Mouse (Mus musculus) heart, embryonic 13.5 days (tissue): ENCODE measurements around the gene Nfx1. TPM values are rescaled to one million over a fixed set of nuclear protein-coding genes. Genes with fewer than 3 reads are reported as not detected.
"Not testable (repeated sequence)": the region's sequence is repeated elsewhere in the genome, so short reads cannot be mapped to it uniquely, and the experiment has no call there.

ENCODE experiments used
- ATAC-seq: fragments of 200-750 bp; cut with Nextera tagmentation; 2 replicates; pipeline ENCODE4 v1.8.0; 2017; ENCODE audit warnings: moderate TSS enrichment; ENCODE audit not compliant: insufficient number of reproducible peaks, low FRiP score, low TSS enrichment; ENCODE audit errors: extremely low read depth
- H3K27ac ChIP-seq: fragments of 300-500 bp; sonication (generic); replicated peaks from 2 replicates; pipeline ENCODE4 v1.5.1; 2015; ENCODE audit warnings: moderate library complexity, mild to moderate bottlenecking, inconsistent platforms
- H3K27me3 ChIP-seq: fragments of 300-500 bp; sonication (generic); replicated peaks from 2 replicates; pipeline ENCODE4 v1.6.1; 2015; ENCODE audit warnings: mild to moderate bottlenecking, inconsistent platforms
- H3K36me3 ChIP-seq: fragments of 300-500 bp; sonication (generic); 2 replicates; pipeline ENCODE4 v1.6.1; 2015; ENCODE audit warnings: mild to moderate bottlenecking, inconsistent platforms
- H3K4me1 ChIP-seq: fragments of 300-500 bp; sonication (generic); 2 replicates; pipeline ENCODE4 v1.6.1; 2015; ENCODE audit warnings: inconsistent platforms
- H3K4me2 ChIP-seq: fragments of 300-500 bp; sonication (generic); 2 replicates; pipeline ENCODE4 v1.6.1; 2015; ENCODE audit warnings: inconsistent platforms, mild to moderate bottlenecking, moderate library complexity
- H3K4me3 ChIP-seq: fragments of 300-500 bp; sonication (generic); 2 replicates; pipeline ENCODE4 v1.5.1; 2015; ENCODE audit warnings: moderate library complexity, mild to moderate bottlenecking, inconsistent platforms
- H3K9ac ChIP-seq: fragments of 300-500 bp; sonication (generic); 2 replicates; pipeline ENCODE4 v1.6.1; 2015; ENCODE audit warnings: inconsistent platforms, mild to moderate bottlenecking, moderate library complexity
- H3K9me3 ChIP-seq: fragments of 300-500 bp; sonication (generic); 2 replicates; pipeline ENCODE4 v1.6.1; 2016; ENCODE audit warnings: inconsistent platforms
- WGBS: fragments of 180-500 bp; shearing (Covaris S2); methylation state at CpG from one replicate; pipeline ENCODE4 v1.1.7; 2015; ENCODE audit warnings: mixed read lengths; 5-methylcytosine and 5-hydroxymethylcytosine counted together
- polyA plus RNA-seq: library from polyadenylated mRNA; unstranded; fragments of >200 nt; fragmentation: Nextera tagmentation; extraction: Ambion mirVana; gene quantifications from 2 replicates; pipeline ENCODE4 v1.2.1, GENCODE M21; 2015

Gene Nfx1
- polyA plus RNA-seq: 50.3 and 54.9 TPM in 2 replicates

- peaks cover 33% of the 10 kb centered on the region for H3K4me1 ChIP-seq
- peak within 1 kb of the TSS; percentile 94 for H3K9ac ChIP-seq
- ATAC-seq: peak; percentile 91
- peak within 1 kb of the TSS; percentile 84 for H3K4me2 ChIP-seq
- H3K27ac ChIP-seq: peak within 1 kb of the TSS; percentile 97
- peak within 1 kb of the TSS; percentile 91 for H3K4me3 ChIP-seq
- peaks cover 26% of the 10 kb centered on the region for H3K36me3 ChIP-seq
- no peaks in the 10 kb centered on the region for H3K9me3 ChIP-seq
- H3K27me3 ChIP-seq: no peaks in the 10 kb centered on the region
- WGBS: under 1% methylated on average over 73 of the region's 85 CpGs
Observed at GRCm38 (mm10) chr4:40970842-40971701, at the start of gene Nfx1. Nfx1 (plus strand) TSS chr4:40970906.

- no peak overlapping the region for H3K4me3 ChIP-seq
- H3K9ac ChIP-seq: no peak overlapping the region
- H3K27me3 ChIP-seq: no peaks in the 10 kb centered on the region
- no peaks in the 10 kb centered on the region for H3K36me3 ChIP-seq
- H3K4me1 ChIP-seq: peaks cover 13% of the 10 kb centered on the region
- 62% methylated on average over 3 of the region's 3 CpGs for WGBS
- H3K27ac ChIP-seq: no peak overlapping the region
- ATAC-seq: no peak
- no peak overlapping the region for H3K4me2 ChIP-seq
- H3K9me3 ChIP-seq: no peaks in the 10 kb centered on the region
Observed at GRCm38 (mm10) chr4:40921288-40921687, 49.4 kb upstream of the Nfx1 start.

- Histone ChIP-seq H3K4me3 (no peak overlapping the region), H3K4me1 (peaks cover 13% of the 10 kb centered on the region), H3K27ac (no peak overlapping the region), H3K4me2 (no peak overlapping the region), H3K27me3 (no peaks in the 10 kb centered on the region), H3K9me3 (no peaks in the 10 kb centered on the region), H3K36me3 (no peaks in the 10 kb centered on the region), H3K9ac (0 out of 2 replicates have a peak overlapping the region, but pooled peaks have one; percentile 28)
- ATAC-seq: no peak
- WGBS: 60% methylated on average over 6 of the region's 6 CpGs
Observed at GRCm38 (mm10) chr4:40923087-40923651, 47.5 kb upstream of the Nfx1 start.

- Histone ChIP-seq H3K9me3 (no peaks in the 10 kb centered on the region), H3K9ac (no peak overlapping the region), H3K36me3 (no peaks in the 10 kb centered on the region), H3K4me2 (no peak overlapping the region), H3K27ac (no peak overlapping the region), H3K4me3 (no peak overlapping the region), H3K27me3 (no peaks in the 10 kb centered on the region), H3K4me1 (no peaks in the 10 kb centered on the region; the same call in 1 of the 2 replicates)
- WGBS: 68% methylated on average over 3 of the region's 3 CpGs
- no peak for ATAC-seq
Observed at GRCm38 (mm10) chr4:40925568-40925967, 45.1 kb upstream of the Nfx1 start.

GRCm38 (mm10) chr4:40929046-40929445, 41.7 kb upstream of the Nfx1 start:
- no peak for ATAC-seq
- Histone ChIP-seq H3K36me3 (peaks cover 24% of the 10 kb centered on the region), H3K9me3 (no peaks in the 10 kb centered on the region), H3K4me2 (no peak overlapping the region), H3K27ac (no peak overlapping the region), H3K4me1 (no peaks in the 10 kb centered on the region), H3K9ac (no peak overlapping the region), H3K27me3 (no peaks in the 10 kb centered on the region), H3K4me3 (no peak overlapping the region)
- 74% methylated on average over 7 of the region's 7 CpGs for WGBS

GRCm38 (mm10) chr4:40933694-40934093, 37.0 kb upstream of the Nfx1 start:
- 69% methylated on average over 5 of the region's 5 CpGs for WGBS
- no peak overlapping the region for H3K9ac ChIP-seq
- H3K4me2 ChIP-seq: no peak overlapping the region
- H3K27me3 ChIP-seq: no peaks in the 10 kb centered on the region
- H3K36me3 ChIP-seq: peaks cover 67% of the 10 kb centered on the region
- no peaks in the 10 kb centered on the region for H3K9me3 ChIP-seq
- ATAC-seq: no peak
- H3K4me1 ChIP-seq: no peaks in the 10 kb centered on the region
- no peak overlapping the region for H3K27ac ChIP-seq
- H3K4me3 ChIP-seq: no peak overlapping the region

GRCm38 (mm10) chr4:40934369-40934768, 36.3 kb upstream of the Nfx1 start:
- H3K4me3 ChIP-seq, H3K27ac ChIP-seq, H3K9ac ChIP-seq, H3K9me3 ChIP-seq, H3K27me3 ChIP-seq, H3K4me1 ChIP-seq, ATAC-seq, H3K4me2 ChIP-seq: not testable (repeated sequence)
- WGBS: 80% methylated on average over 3 of the region's 3 CpGs
- peaks cover 74% of the 10 kb centered on the region for H3K36me3 ChIP-seq

- WGBS: 87% methylated on average over 9 of the region's 9 CpGs
- Histone ChIP-seq H3K4me3 (no peak overlapping the region), H3K27me3 (no peaks in the 10 kb centered on the region), H3K36me3 (peaks cover 93% of the 10 kb centered on the region), H3K4me2 (no peak overlapping the region), H3K9ac (no peak overlapping the region), H3K27ac (no peak overlapping the region), H3K4me1 (no peaks in the 10 kb centered on the region), H3K9me3 (peaks cover 6% of the 10 kb centered on the region; the same call in 1 of the 2 replicates)
- no peak for ATAC-seq
Observed at GRCm38 (mm10) chr4:40936175-40936839, 34.4 kb upstream of the Nfx1 start.

GRCm38 (mm10) chr4:40938793-40939192, 31.9 kb upstream of the Nfx1 start:
- no peaks in the 10 kb centered on the region for H3K4me1 ChIP-seq
- ATAC-seq: no peak
- WGBS: 92% methylated on average over 5 of the region's 5 CpGs

GRCm38 (mm10) chr4:40943651-40944050, 27.1 kb upstream of the Nfx1 start:
- WGBS: 91% methylated on average over 5 of the region's 5 CpGs
- Histone ChIP-seq H3K4me1 (peaks cover 13% of the 10 kb centered on the region), H3K4me3 (no peak overlapping the region), H3K9me3 (peaks cover 6% of the 10 kb centered on the region; the same call in 1 of the 2 replicates), H3K27me3 (no peaks in the 10 kb centered on the region), H3K27ac (no peak overlapping the region), H3K4me2 (no peak overlapping the region), H3K36me3 (peaks cover 74% of the 10 kb centered on the region), H3K9ac (no peak overlapping the region)
- no peak for ATAC-seq

More at GRCm38 (mm10) chr4:40938793-40939192, 31.9 kb upstream of the Nfx1 start:
- H3K27ac ChIP-seq: no peak overlapping the region
- H3K36me3 ChIP-seq: peaks cover 97% of the 10 kb centered on the region
- no peak overlapping the region for H3K4me3 ChIP-seq
- H3K9me3 ChIP-seq: peaks cover 6% of the 10 kb centered on the region; the same call in 1 of the 2 replicates
- H3K9ac ChIP-seq: no peak overlapping the region
- no peak overlapping the region for H3K4me2 ChIP-seq
- H3K27me3 ChIP-seq: no peaks in the 10 kb centered on the region

GRCm38 (mm10) chr4:40946516-40947121, 24.1 kb upstream of the Nfx1 start:
- Histone ChIP-seq H3K27ac (no peak overlapping the region), H3K9me3 (no peaks in the 10 kb centered on the region), H3K27me3 (no peaks in the 10 kb centered on the region), H3K9ac (peak overlapping the region; percentile 92), H3K4me2 (peak overlapping the region; percentile 82), H3K4me3 (peak overlapping the region; percentile 79), H3K4me1 (peaks cover 24% of the 10 kb centered on the region), H3K36me3 (peaks cover 62% of the 10 kb centered on the region)
- ATAC-seq: no peak
- WGBS: 80% methylated on average over 7 of the region's 7 CpGs
